Mouse (Mus musculus): ENCODE data around the gene Phtf2.
"Not testable (repeated sequence)": the region's sequence is repeated elsewhere in the genome, so short reads cannot be mapped to it uniquely, and the experiment has no call there.

The Phtf2 gene

DNA sequence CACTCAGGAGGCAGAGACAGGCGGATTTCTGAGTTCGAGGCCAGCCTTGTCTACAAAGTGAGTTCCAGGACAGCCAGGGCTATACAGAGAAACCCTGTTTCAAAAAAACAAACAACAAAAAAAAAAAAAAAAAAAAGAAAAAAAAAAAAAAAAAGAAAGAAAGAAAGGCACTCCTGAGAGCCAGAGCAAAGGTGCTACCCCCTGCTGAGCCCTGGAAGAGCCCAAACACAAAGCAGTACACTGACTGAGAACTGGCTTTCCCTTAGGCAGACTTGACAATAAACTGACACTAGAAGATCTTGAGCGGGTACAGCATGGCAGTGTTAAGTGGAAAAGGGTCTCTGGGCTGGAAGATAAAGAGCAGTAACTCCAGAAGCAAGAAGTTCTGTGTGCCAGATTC, 119.5 kb downstream of the Phtf2 start:
- DNase-seq: not testable (repeated sequence)

DNA sequence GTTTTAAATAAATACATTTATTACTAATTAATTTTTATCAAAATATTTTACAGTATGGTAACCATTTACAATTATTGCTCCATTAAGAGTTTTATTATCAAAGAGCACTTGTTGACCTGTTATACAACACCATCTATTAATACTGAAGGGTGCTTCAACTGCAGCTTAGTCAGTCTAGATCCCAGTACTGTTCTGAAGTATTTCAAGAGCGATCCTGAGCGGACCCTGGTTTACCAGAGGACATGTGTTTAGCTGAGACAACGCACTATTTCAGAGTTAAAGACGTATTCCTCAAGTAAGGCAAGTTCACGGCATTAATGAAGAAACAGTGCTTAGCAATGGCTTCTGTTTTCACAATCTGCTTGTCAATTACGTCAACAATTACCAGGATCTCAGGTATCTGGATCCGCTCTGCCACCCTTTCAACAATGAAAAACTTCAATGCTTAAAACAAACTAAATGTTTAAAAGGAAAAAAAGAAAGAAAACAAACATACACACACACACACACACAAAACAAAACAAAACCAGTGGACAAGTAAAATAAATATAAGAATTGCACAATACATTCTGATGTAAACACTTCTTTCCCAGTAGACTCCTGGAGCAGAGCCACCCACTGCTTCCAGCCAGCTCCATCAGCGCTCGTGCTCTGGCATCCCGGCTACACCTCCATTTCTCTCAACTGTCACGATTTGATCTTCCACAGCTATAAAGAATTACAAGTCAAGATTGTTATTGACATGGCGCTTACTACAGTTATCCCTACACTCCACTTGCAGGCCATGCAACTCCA, 121.4 kb downstream of the Phtf2 start:
- peak; percentile 35 for DNase-seq

DNA sequence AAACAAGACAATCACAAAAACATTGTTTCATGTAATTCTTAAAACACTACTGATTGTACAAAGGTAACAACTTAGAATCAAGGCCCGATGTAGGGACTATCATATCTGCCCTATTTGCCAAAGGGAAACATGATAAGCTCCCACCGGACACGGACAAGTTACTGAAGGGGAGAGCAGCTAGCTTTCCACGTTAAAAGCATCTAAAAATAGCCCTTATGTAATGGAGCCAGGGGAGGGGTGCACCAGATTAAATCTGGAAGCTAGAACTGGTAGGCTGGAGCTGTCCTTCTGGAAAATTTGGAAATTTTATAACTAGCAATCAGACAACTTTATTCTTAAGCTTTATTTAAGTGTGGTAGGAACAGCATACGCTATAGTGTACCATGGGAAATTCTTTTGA, 122.2 kb downstream of the Phtf2 start:
- no peak for DNase-seq

GRCm38 (mm10) chr5:20753963-20754362, 128.0 kb downstream of the Phtf2 start:
- no peak for DNase-seq

DNA sequence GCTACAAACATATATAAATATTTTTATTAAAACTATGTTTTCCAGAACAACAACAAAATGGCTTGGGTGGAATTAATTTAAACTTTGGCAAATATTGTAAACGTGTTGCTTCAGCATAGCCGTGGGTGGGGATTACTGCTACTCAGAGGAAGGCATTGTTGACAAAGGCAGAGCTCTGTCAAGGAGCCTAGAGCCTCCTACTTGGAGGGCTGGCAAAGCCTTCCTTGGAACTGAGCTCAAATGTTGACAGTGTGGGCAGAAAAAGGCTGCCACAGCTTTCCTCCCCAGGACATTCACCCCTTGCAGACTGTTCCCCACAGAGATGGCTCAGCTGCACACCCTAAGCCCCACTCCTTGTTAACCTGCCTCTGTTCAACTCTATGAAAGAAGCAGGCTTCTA, 128.8 kb downstream of the Phtf2 start:
- DNase-seq: no peak

DNA sequence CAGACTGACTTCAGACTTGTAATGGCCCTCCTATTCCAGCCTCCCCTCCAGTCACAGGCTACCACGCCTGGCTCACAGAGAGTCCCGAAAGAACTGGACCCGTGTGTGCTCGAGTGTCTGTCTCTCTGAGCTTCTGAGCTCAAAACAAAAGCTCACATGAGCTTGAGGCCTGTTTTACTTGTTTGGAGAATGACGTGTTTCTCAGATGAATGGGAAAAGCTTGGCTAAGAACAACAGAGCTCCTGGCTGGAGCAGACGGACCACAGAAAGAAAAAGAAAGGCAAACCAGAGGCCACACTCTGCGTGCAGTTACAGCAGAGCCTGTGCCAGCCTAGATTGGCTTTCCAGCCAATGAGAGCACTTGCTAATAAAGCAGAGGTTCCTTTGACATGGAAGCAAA, 130.2 kb downstream of the Phtf2 start:
- DNase-seq: peak; percentile 31

DNA sequence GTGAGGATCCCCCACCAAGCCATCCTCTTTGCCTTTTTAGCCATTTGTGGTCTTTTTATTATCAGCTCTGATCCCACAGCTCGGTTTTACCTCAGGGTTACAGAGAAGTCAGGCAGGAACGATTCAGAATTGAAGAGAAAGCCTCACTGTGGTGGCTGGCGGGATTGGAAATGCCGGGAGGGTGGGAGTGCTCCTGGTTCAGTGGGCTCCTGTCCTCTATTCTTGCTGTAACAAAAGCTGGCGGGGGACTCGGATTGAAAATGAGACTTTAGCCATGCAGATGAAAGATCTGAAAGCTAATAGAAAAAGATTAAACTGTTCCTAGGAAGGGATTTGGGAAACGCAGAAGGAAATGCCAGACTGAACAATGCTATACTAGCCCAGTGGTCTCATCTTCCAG, 130.9 kb downstream of the Phtf2 start:
- no peak for DNase-seq

DNA sequence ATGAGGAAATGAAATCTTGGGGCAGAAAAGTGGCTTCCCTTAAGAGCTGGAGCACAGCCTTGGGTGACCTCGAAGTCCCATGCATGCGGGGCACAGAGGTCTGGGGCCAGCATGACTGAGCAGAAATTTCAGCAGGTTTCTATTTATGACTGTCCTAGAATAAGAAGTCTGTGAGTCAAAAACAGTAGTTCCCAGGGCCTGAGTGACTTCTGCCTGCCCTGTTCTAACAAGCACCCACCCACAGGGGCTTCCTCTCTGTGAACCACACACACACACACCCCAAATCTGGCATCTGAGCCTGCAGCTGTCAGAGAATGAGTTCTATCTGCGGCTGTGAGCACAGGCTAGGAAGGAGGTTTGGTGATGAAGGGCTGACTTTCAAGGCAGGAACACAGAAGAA, 132.4 kb downstream of the Phtf2 start:
- no peak for DNase-seq

- DNase-seq: no peak
These were observed 133.1 kb downstream of the Phtf2 start for GRCm38 (mm10) chr5:20748856-20749255.

GRCm38 (mm10) chr5:20748142-20748541, 133.8 kb downstream of the Phtf2 start:
- DNase-seq: no peak

DNA sequence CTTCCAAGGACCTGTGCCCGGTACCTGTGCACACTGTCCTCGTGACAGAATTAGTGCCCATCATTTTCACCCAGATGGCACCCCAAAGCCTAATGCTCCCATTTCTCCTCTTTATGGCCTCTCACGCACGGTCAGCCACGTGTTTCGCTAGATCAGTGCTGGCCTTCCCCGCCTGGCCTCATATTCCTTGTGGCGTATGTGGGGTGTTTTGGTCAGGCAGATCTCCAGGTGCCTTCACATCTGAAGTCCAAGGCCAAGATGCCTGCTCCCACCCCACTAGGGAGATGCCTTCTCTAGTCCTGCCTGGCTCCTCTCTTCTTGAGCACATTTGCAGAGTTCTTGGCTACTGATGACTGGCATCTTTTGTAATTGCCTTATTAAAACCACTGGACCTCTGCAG, 140.0 kb downstream of the Phtf2 start:
- DNase-seq: no peak

DNA sequence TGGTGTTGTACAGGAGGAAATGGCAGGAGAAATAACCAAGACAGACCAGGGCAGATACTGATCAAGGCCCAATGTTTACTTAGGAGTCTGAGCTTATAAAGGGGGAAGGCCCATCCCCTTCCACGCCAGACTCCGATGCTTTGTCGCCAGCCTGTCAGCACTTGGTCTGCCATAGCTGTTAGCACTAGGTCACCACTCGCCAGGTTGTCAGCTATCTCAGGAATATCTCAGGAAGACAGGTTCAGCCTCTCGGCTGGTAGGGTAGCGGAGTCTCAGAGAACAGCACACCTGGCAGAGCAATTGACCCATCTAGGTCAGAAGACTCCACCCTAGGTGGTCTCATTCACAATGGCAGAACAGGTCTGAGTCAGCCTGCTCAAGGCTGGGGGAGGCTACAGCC, 140.7 kb downstream of the Phtf2 start:
- DNase-seq: no peak

DNA sequence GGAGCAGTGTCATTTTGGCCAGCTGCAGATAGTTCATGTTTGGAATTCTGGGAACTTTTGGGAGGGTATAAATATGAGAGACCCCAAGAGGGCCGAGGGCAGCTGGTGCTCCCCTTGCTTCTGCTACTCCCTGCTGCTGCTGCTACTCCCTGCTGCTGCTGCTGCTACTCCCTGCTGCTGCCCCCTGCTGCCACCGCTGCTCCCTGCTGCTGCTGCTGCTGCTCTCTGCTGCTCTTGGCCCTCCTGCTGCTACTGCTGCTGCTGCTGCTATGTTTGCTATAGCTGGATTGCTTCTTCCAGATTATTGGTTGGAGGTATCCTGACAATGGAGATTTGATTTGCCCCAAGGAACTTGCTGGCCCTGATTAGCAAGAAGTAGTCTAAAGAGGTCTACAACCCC, 143.1 kb downstream of the Phtf2 start:
- no peak for DNase-seq

GRCm38 (mm10) chr5:20723226-20723625, 158.7 kb downstream of the Phtf2 start:
- not testable (repeated sequence) for DNase-seq

GRCm38 (mm10) chr5:20720201-20720900, 161.6 kb downstream of the Phtf2 start:
- DNase-seq: peak; percentile 70

DNA sequence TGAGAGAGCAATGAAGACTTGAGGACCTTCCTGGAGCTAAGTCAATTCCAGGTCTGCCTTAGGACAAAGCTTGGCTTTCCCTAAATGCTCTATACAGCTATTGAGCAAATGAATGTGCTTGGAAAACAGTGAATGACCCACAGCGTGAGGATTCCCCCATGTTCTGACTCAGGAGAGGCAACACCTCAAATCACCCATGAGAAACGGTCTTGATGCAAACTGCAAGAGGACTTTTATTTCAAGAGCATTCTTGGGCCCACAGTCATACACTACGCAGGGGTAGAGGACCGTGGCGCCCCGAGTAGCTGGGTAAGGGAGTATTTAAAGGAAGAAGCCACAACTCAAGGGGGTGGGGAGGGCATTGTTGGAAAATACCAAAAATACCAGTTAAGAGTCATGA, 165.9 kb downstream of the Phtf2 start:
- not testable (repeated sequence) for DNase-seq

- DNase-seq: not testable (repeated sequence)
These were observed 167.3 kb downstream of the Phtf2 start for GRCm38 (mm10) chr5:20714619-20715018.

DNA sequence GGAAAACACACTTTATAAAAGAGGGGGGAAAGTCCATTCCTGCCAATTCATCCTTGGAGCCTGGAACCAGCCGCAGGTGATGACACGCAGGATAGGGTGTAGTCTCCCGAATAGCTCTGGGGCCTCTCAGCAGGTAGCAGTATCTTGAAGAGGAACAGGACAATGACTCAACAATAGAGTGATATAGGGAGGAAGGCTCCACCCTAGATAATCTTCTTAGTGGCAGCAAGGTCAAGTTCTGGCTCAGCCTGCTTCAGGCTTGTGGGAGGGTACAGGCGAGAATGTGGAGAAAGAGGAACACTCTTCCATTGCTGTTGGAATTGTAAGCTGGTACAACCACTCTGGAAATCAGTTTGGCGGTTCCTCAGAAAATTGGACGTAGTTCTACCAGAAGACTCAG, 171.1 kb downstream of the Phtf2 start:
- not testable (repeated sequence) for DNase-seq
